Mouse (Mus musculus) brown adipose tissue, adult 24 weeks (tissue): Measurements from ENCODE around the gene Fxyd2. TPM values are rescaled to one million over a fixed set of nuclear protein-coding genes. Genes with fewer than 3 reads are reported as not detected.

Source experiments
- polyA plus RNA-seq: library from polyadenylated mRNA; stranded (reverse); fragments of >200 nt; gene quantifications from 2 replicates; pipeline ENCODE4 v1.2.4, GENCODE M21; 2012; ENCODE audit not compliant: missing spikeins, insufficient read depth, insufficient read length

Gene Fxyd2
- polyA plus RNA-seq, 1 experiment, result 15.3 TPM

Other genes with a start within 250 kb of the Fxyd2 start
- gene BC049352, start 217.7 kb upstream of the Fxyd2 start, polyA plus RNA-seq, result 1.7 and 8.6 TPM in 2 replicates
- gene Tmprss4, start 195.6 kb upstream of the Fxyd2 start, polyA plus RNA-seq, result not detected in 2 replicates
- 1.8 TPM in 2 replicates for gene Il10ra, start 130.5 kb upstream of the Fxyd2 start, polyA plus RNA-seq
- not detected in 2 replicates for gene Tmprss13, start 80.6 kb upstream of the Fxyd2 start, polyA plus RNA-seq
- gene Fxyd6, start 29.5 kb upstream of the Fxyd2 start, polyA plus RNA-seq, result 2.3 and 5.2 TPM in 2 replicates
- not detected in 2 replicates for gene Dscaml1, start 27.0 kb downstream of the Fxyd2 start, polyA plus RNA-seq